Mouse (Mus musculus) thymus, postnatal 0 days (tissue): ENCODE data around the gene Lrrc75b. TPM values are rescaled to one million over a fixed set of nuclear protein-coding genes. Genes with fewer than 3 reads are reported as not detected.
A peak's percentile ranks its signal among the peaks of the same experiment; 100 is the strongest.
"Not testable (repeated sequence)": the region's sequence is repeated elsewhere in the genome, so short reads cannot be mapped to it uniquely, and the experiment has no call there.

Experiments
- DNase-seq: peaks from one replicate; pipeline ENCODE4 v3.0.0-alpha.2; 2015; ENCODE audit warnings: low spot score
- polyA plus RNA-seq: library from polyadenylated mRNA; unstranded; fragments of >200 nt; fragmentation: Nextera tagmentation; extraction: Ambion mirVana; gene quantifications from 2 replicates; pipeline ENCODE4 v1.2.1, GENCODE M21; 2015

Gene Lrrc75b
- polyA plus RNA-seq, 1 experiment from 2014 or later: 0.86 TPM

GRCm38 (mm10) chr10:75568441-75568840 lies 8.3 kb upstream of the Lrrc75b start:
- DNase-seq: no peak

- DNase-seq: no peak
Measured at GRCm38 (mm10) chr10:75568029-75568428, 7.9 kb upstream of the Lrrc75b start.

- DNase-seq: not testable (repeated sequence)
Measured at GRCm38 (mm10) chr10:75566765-75567164, 6.6 kb upstream of the Lrrc75b start.

GRCm38 (mm10) chr10:75566321-75566720 lies 6.2 kb upstream of the Lrrc75b start:
- DNase-seq: no peak

- no peak for DNase-seq
Measured at GRCm38 (mm10) chr10:75565906-75566305, 5.8 kb upstream of the Lrrc75b start.

GRCm38 (mm10) chr10:75565436-75565835 lies 5.3 kb upstream of the Lrrc75b start:
- DNase-seq: peak; percentile 88

GRCm38 (mm10) chr10:75564687-75565265 lies 4.6 kb upstream of the Lrrc75b start:
- no peak for DNase-seq

GRCm38 (mm10) chr10:75562596-75562995 lies 2.5 kb upstream of the Lrrc75b start:
- no peak for DNase-seq

GRCm38 (mm10) chr10:75561071-75561654 lies 1.0 kb upstream of the Lrrc75b start, which contains the start of gene Ggt1:
Ggt1 (plus strand) TSS chr10:75561604.
- DNase-seq: no peak

- no peak for DNase-seq
Measured at GRCm38 (mm10) chr10:75560549-75560899, 394 bp upstream of the Lrrc75b start.

GRCm38 (mm10) chr10:75559041-75559675 lies 972 bp downstream of the Lrrc75b start:
- DNase-seq: no peak

GRCm38 (mm10) chr10:75558515-75558914 lies 1.6 kb downstream of the Lrrc75b start:
- DNase-seq: no peak

- DNase-seq: no peak
Measured at GRCm38 (mm10) chr10:75556026-75556425, 4.1 kb downstream of the Lrrc75b start.

- DNase-seq: no peak
Measured at GRCm38 (mm10) chr10:75555557-75555956, 4.6 kb downstream of the Lrrc75b start.

GRCm38 (mm10) chr10:75554090-75554489 lies 6.0 kb downstream of the Lrrc75b start:
- no peak for DNase-seq

- DNase-seq: no peak
Measured at GRCm38 (mm10) chr10:75552701-75553450, 7.3 kb downstream of the Lrrc75b start.

- DNase-seq: no peak
Measured at GRCm38 (mm10) chr10:75552106-75552505, 8.0 kb downstream of the Lrrc75b start.

GRCm38 (mm10) chr10:75551175-75551574 lies 9.0 kb downstream of the Lrrc75b start:
- no peak for DNase-seq

- no peak for DNase-seq
Measured at GRCm38 (mm10) chr10:75549886-75550285, 10.2 kb downstream of the Lrrc75b start.

- no peak for DNase-seq
Measured at GRCm38 (mm10) chr10:75548486-75548885, 11.6 kb downstream of the Lrrc75b start.

- DNase-seq: no peak
Measured at GRCm38 (mm10) chr10:75547901-75548300, 12.2 kb downstream of the Lrrc75b start.

GRCm38 (mm10) chr10:75536123-75536522 lies 24.0 kb downstream of the Lrrc75b start:
- DNase-seq: peak; percentile 39
